27 mouse cellular contexts compared by ENCODE assay signal in genomic region chr9:71986716-71987115, GRCm38 (mm10).
"Had no signal": no experiment of that assay in that cellular context is flagged by ENCODE, and none has a peak within 500 bp of the region (broad histone marks: within the 10 kb centered on the region; RNA-seq: fewer than 3 reads in every experiment).

No protein-coding gene starts in this region.

- ATAC-seq: hindbrain, embryonic 16.5 days; inflammation-experienced regulatory T-cells, adult 6 months; intestine, embryonic 15.5 days had no signal

- H3K9me3 ChIP-seq: heart, embryonic 10.5 days; heart, embryonic 12.5 days; hindbrain, embryonic 10.5 days; hindbrain, embryonic 12.5 days; intestine, embryonic 15.5 days; kidney, embryonic 15.5 days; limb, embryonic 10.5 days; limb, embryonic 12.5 days; liver, embryonic 13.5 days; liver, embryonic 15.5 days had no signal

- H3K27ac ChIP-seq: heart, embryonic 10.5 days; hindbrain, embryonic 10.5 days; hindbrain, embryonic 12.5 days; hindbrain, embryonic 14.5 days; intestine, embryonic 15.5 days; kidney, embryonic 15.5 days; left cerebral cortex, adult 2 months; limb, embryonic 10.5 days; limb, embryonic 12.5 days; liver, embryonic 13.5 days; liver, embryonic 15.5 days had no signal

- H3K4me1 ChIP-seq: heart, embryonic 10.5 days; intestine, embryonic 15.5 days; liver, embryonic 15.5 days had no signal

- H3K27me3 ChIP-seq: heart, embryonic 12.5 days; hindbrain, embryonic 12.5 days; intestine, embryonic 15.5 days; kidney, embryonic 15.5 days; limb, embryonic 12.5 days; liver, embryonic 13.5 days; liver, embryonic 15.5 days had no signal

- H3K4me3 ChIP-seq: heart, embryonic 10.5 days; heart, embryonic 12.5 days; hindbrain, embryonic 10.5 days; hindbrain, embryonic 12.5 days; intestine, embryonic 15.5 days; kidney, embryonic 15.5 days; left cerebral cortex, adult 2 months; limb, embryonic 10.5 days; limb, embryonic 12.5 days; liver, embryonic 13.5 days; liver, embryonic 15.5 days had no signal

- DNase-seq: gastrocnemius, postnatal 14 days; gastrocnemius, postnatal 36 days; heart, adult 18-20 months; heart, postnatal 10 days; heart, postnatal 4 days; kidney, adult 11 months; kidney, adult 2 months; kidney, adult 9 months; kidney, postnatal 14 days; kidney, postnatal 36 days; layer of hippocampus, adult 9-11 months; liver; liver, embryonic 13.5 days had no signal

- H3K4me2 ChIP-seq: heart, embryonic 12.5 days; hindbrain, embryonic 12.5 days; hindbrain, embryonic 14.5 days; intestine, embryonic 15.5 days; kidney, embryonic 15.5 days; limb, embryonic 12.5 days; liver, embryonic 11.5 days; liver, embryonic 13.5 days; liver, embryonic 15.5 days had no signal

- H3K9ac ChIP-seq: heart, embryonic 12.5 days; hindbrain, embryonic 12.5 days; hindbrain, embryonic 14.5 days; intestine, embryonic 15.5 days; kidney, embryonic 15.5 days; limb, embryonic 12.5 days; liver, embryonic 13.5 days; liver, embryonic 15.5 days had no signal

- H3K36me3 ChIP-seq: heart, embryonic 10.5 days; heart, embryonic 12.5 days; hindbrain, embryonic 12.5 days; intestine, embryonic 15.5 days; kidney, embryonic 15.5 days; limb, embryonic 10.5 days; liver, embryonic 13.5 days; liver, embryonic 15.5 days had no signal
